Comparison of ENCODE assay signal across 32 mouse cellular contexts in genomic region chr10:113620420-113620819, GRCm38 (mm10).
"Had no signal": no experiment of that assay in that cellular context is flagged by ENCODE, and none has a peak within 500 bp of the region (broad histone marks: within the 10 kb centered on the region; RNA-seq: fewer than 3 reads in every experiment).

No protein-coding gene starts in this region.

- H3K4me2 ChIP-seq: limb, embryonic 12.5 days; limb, embryonic 13.5 days; limb, embryonic 15.5 days; liver, embryonic 11.5 days; liver, embryonic 12.5 days; liver, embryonic 13.5 days; liver, embryonic 15.5 days; lung, embryonic 14.5 days; lung, embryonic 15.5 days; midbrain, embryonic 11.5 days; midbrain, embryonic 12.5 days; midbrain, embryonic 13.5 days; midbrain, embryonic 15.5 days; neural tube, embryonic 12.5 days had no signal

- H3K27me3 ChIP-seq: limb, embryonic 12.5 days; limb, embryonic 13.5 days; limb, embryonic 15.5 days; liver, embryonic 12.5 days; liver, embryonic 13.5 days; liver, embryonic 15.5 days; lung, embryonic 15.5 days; megakaryocyte, embryonic 14.5 days; midbrain, embryonic 12.5 days; midbrain, embryonic 13.5 days; midbrain, embryonic 15.5 days; neural tube, embryonic 12.5 days had no signal

- H3K4me3 ChIP-seq: limb, embryonic 10.5 days; limb, embryonic 12.5 days; limb, embryonic 13.5 days; limb, embryonic 15.5 days; liver, embryonic 12.5 days; liver, embryonic 13.5 days; liver, embryonic 15.5 days; lung, embryonic 15.5 days; megakaryocyte, embryonic 14.5 days; midbrain, embryonic 10.5 days; midbrain, embryonic 12.5 days; midbrain, embryonic 13.5 days; midbrain, embryonic 15.5 days; myocyte; neural tube, embryonic 12.5 days had no signal

- H3K36me3 ChIP-seq: limb, embryonic 10.5 days; limb, embryonic 12.5 days; limb, embryonic 13.5 days; limb, embryonic 15.5 days; liver, embryonic 12.5 days; liver, embryonic 13.5 days; liver, embryonic 15.5 days; lung, embryonic 15.5 days; midbrain, embryonic 10.5 days; midbrain, embryonic 12.5 days; midbrain, embryonic 13.5 days; midbrain, embryonic 15.5 days; neural tube, embryonic 12.5 days had no signal

- H3K9ac ChIP-seq: limb, embryonic 12.5 days; limb, embryonic 13.5 days; limb, embryonic 15.5 days; liver, embryonic 12.5 days; liver, embryonic 13.5 days; liver, embryonic 14.5 days; liver, embryonic 15.5 days; liver, postnatal 0 days; lung, embryonic 14.5 days; lung, embryonic 15.5 days; midbrain, embryonic 12.5 days; midbrain, embryonic 13.5 days; midbrain, embryonic 15.5 days; neural tube, embryonic 12.5 days had no signal

- H3K27ac ChIP-seq: limb, embryonic 10.5 days; limb, embryonic 12.5 days; limb, embryonic 13.5 days; limb, embryonic 15.5 days; liver, embryonic 12.5 days; liver, embryonic 13.5 days; liver, embryonic 14.5 days; liver, embryonic 15.5 days; lung, embryonic 15.5 days; macrophage; midbrain, embryonic 10.5 days; midbrain, embryonic 12.5 days; midbrain, embryonic 13.5 days; midbrain, embryonic 15.5 days; neural tube, embryonic 12.5 days had no signal

- H3K9me3 ChIP-seq: limb, embryonic 10.5 days; limb, embryonic 12.5 days; limb, embryonic 13.5 days; limb, embryonic 15.5 days; liver, embryonic 12.5 days; liver, embryonic 13.5 days; liver, embryonic 15.5 days; lung, embryonic 15.5 days; megakaryocyte, embryonic 14.5 days; midbrain, embryonic 10.5 days; midbrain, embryonic 12.5 days; midbrain, embryonic 13.5 days; midbrain, embryonic 15.5 days; neural tube, embryonic 12.5 days had no signal

- H3K4me1 ChIP-seq: limb, embryonic 10.5 days; limb, embryonic 12.5 days; limb, embryonic 13.5 days; limb, embryonic 15.5 days; liver, embryonic 12.5 days; liver, embryonic 13.5 days; liver, embryonic 15.5 days; lung, embryonic 15.5 days; megakaryocyte, embryonic 14.5 days; midbrain, embryonic 10.5 days; midbrain, embryonic 12.5 days; midbrain, embryonic 13.5 days; midbrain, embryonic 15.5 days; neural tube, embryonic 12.5 days had no signal

- DNase-seq: left cerebral cortex, postnatal 4 days; liver; liver, embryonic 13.5 days; liver, postnatal 0 days; lung, adult 18-20 months; lung, adult 2 months; lung, embryonic 14.5 days; lung, postnatal 10 days; lung, postnatal 14 days; lung, postnatal 36 days; lung, postnatal 4 days; midbrain, embryonic 14.5 days had no signal

- ATAC-seq: liver, embryonic 12.5 days; liver, postnatal 0 days; lung, postnatal 0 days; midbrain, embryonic 13.5 days; midbrain, embryonic 15.5 days; midbrain, embryonic 16.5 days had no signal
